Comparison of ENCODE assay signal across 8 mouse cellular contexts in the genomic region with DNA sequence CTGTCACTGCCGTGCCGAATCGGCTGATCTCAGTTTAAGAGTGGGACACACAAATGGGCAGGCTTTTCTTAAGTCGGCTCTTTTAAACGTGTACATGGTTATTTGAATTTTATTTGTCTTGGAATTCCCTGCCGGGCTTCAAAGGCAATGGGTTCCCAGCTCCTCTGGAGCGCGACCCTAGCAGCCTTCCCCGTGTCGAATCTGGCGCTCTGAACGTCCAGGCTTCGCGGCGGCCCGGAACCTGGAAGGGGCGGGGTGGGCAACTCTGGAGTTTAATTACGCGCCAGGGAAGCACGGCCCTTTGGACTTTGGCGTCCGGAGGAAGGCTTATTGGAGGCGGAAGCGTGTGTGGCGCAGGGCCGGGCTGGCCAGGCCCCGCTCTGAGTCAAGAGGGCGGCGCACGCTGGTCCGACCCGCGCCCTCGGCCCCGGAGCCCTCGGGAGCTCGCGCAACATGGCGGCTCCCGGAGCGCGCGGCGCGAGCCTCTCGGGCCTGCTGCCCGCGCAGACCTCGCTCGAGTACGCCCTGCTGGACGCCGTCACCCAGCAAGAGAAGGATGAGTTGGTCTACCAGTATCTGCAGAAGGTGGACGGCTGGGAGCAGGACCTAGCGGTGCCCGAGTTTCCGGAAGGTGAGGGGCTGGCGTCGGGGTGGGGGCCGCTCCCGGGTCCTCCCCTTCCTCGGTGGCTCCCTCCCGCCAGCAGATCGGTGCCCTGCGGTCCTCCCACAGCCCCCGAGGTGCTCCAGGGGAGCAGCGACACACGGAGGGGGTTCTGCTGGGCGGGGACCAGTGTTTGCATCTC. TPM values are rescaled to one million over a fixed set of nuclear protein-coding genes. Genes with fewer than 3 reads are reported as not detected.
DNase-seq lines count a peak whose midpoint lies in the region; ATAC-seq and TF ChIP-seq lines count a peak whose summit lies in the region.

Gene Nhlrc2, plus strand, starts transcription at position 32 of the 803 bp plus-strand sequence.

- peak; percentile 86 for ATAC-seq in forebrain, embryonic 11.5 days (replicated peaks; ENCODE audit: low FRiP score)
- peak; percentile 89 for ATAC-seq in heart, embryonic 15.5 days (replicated peaks; ENCODE audit: insufficient number of reproducible peaks, insufficient read depth, low FRiP score, low read depth)
- peak; percentile 85 for ATAC-seq in liver, embryonic 15.5 days (ENCODE audit: insufficient read depth)
- peak; percentile 86 for ATAC-seq in neural tube, embryonic 11.5 days (ENCODE audit: insufficient read depth, low FRiP score, low TSS enrichment)
- ATAC-seq in stomach, embryonic 16.5 days (ENCODE audit: insufficient read depth, low FRiP score): peak; percentile 94

- peaks cover 32% of the 10 kb centered on the region for H3K4me1 ChIP-seq in E14TG2a.4 (replicated peaks; ENCODE audit: low read depth, low read length)
- H3K4me1 ChIP-seq in forebrain, embryonic 11.5 days (replicated peaks; ENCODE audit: control insufficient read depth, insufficient read depth, low read length): no peaks in the 10 kb centered on the region; the same call in 1 of the 2 replicates
- peaks cover 16% of the 10 kb centered on the region for H3K4me1 ChIP-seq in heart, embryonic 15.5 days (replicated peaks)
- H3K4me1 ChIP-seq in liver, embryonic 15.5 days (replicated peaks): peaks cover 51% of the 10 kb centered on the region
- peaks cover 5% of the 10 kb centered on the region; the same call in 1 of the 2 replicates for H3K4me1 ChIP-seq in neural tube, embryonic 11.5 days (ENCODE audit: control insufficient read depth, insufficient read depth, low read length)
- H3K4me1 ChIP-seq in stomach, embryonic 16.5 days (ENCODE audit: control insufficient read depth, insufficient read depth, low read length): peaks cover 6% of the 10 kb centered on the region; the same call in 1 of the 2 replicates

- peak within 1 kb of the TSS; percentile 96 for H3K27ac ChIP-seq in forebrain, embryonic 11.5 days (ENCODE audit: low read depth, low read length)
- peak within 1 kb of the TSS; percentile 97 for H3K27ac ChIP-seq in heart, embryonic 15.5 days
- peak within 1 kb of the TSS; percentile 92 for H3K27ac ChIP-seq in liver, embryonic 15.5 days (replicated peaks)
- H3K27ac ChIP-seq in neural tube, embryonic 11.5 days (ENCODE audit: low read depth, low read length): peak within 1 kb of the TSS; percentile 95
- H3K27ac ChIP-seq in stomach, embryonic 16.5 days (ENCODE audit: low read length): peak within 1 kb of the TSS; percentile 95

- peak; percentile 79 for DNase-seq in c-Kit-positive CD71-positive TER-119-positive erythroid progenitor cells, embryonic 14.5 days (ENCODE audit: low spot score)
- peak; percentile 91 for DNase-seq in forebrain, embryonic 11.5 days (ENCODE audit: low spot score)
- peak; percentile 93 for DNase-seq in kidney, postnatal 14 days
- DNase-seq in neural tube, embryonic 11.5 days (ENCODE audit: low spot score): peak; percentile 85

- H3K36me3 ChIP-seq in E14TG2a.4 (ENCODE audit: insufficient read depth, low read length): peaks cover 49% of the 10 kb centered on the region
- H3K36me3 ChIP-seq in forebrain, embryonic 11.5 days (ENCODE audit: control insufficient read depth, insufficient read depth, low read length): peaks cover 10% of the 10 kb centered on the region
- peaks cover 31% of the 10 kb centered on the region for H3K36me3 ChIP-seq in heart, embryonic 15.5 days
- peaks cover 37% of the 10 kb centered on the region for H3K36me3 ChIP-seq in liver, embryonic 15.5 days (replicated peaks)
- H3K36me3 ChIP-seq in neural tube, embryonic 11.5 days (ENCODE audit: control insufficient read depth, insufficient read depth, low read length): no peaks in the 10 kb centered on the region
- H3K36me3 ChIP-seq in stomach, embryonic 16.5 days (ENCODE audit: control insufficient read depth, insufficient read depth, low read length): peaks cover 15% of the 10 kb centered on the region; the same call in 1 of the 2 replicates

- H3K27me3 ChIP-seq in E14TG2a.4 (ENCODE audit: insufficient read depth, low read length): no peaks in the 10 kb centered on the region
- H3K27me3 ChIP-seq in forebrain, embryonic 11.5 days (ENCODE audit: control insufficient read depth, insufficient read depth, low read length): no peaks in the 10 kb centered on the region
- H3K27me3 ChIP-seq in heart, embryonic 15.5 days: no peaks in the 10 kb centered on the region
- no peaks in the 10 kb centered on the region for H3K27me3 ChIP-seq in liver, embryonic 15.5 days
- H3K27me3 ChIP-seq in neural tube, embryonic 11.5 days (ENCODE audit: control insufficient read depth, insufficient read depth, low read length): no peaks in the 10 kb centered on the region
- no peaks in the 10 kb centered on the region for H3K27me3 ChIP-seq in stomach, embryonic 16.5 days (ENCODE audit: control insufficient read depth, insufficient read depth, low read length)

- H3K4me3 ChIP-seq in E14TG2a.4 (replicated peaks; ENCODE audit: low read length): peak within 1 kb of the TSS; percentile 91
- H3K4me3 ChIP-seq in forebrain, embryonic 11.5 days (ENCODE audit: low read depth, low read length): peak within 1 kb of the TSS; percentile 95
- peak within 1 kb of the TSS; percentile 77 for H3K4me3 ChIP-seq in heart, embryonic 15.5 days
- peak within 1 kb of the TSS; percentile 86 for H3K4me3 ChIP-seq in liver, embryonic 15.5 days (replicated peaks)
- peak within 1 kb of the TSS; percentile 89 for H3K4me3 ChIP-seq in neural tube, embryonic 11.5 days (ENCODE audit: low read depth, low read length)
- peak within 1 kb of the TSS; percentile 91 for H3K4me3 ChIP-seq in stomach, embryonic 16.5 days (replicated peaks; ENCODE audit: low read length)

- no peaks in the 10 kb centered on the region for H3K9me3 ChIP-seq in E14TG2a.4 (ENCODE audit: low read length)
- H3K9me3 ChIP-seq in forebrain, embryonic 11.5 days (ENCODE audit: control insufficient read depth, low read length): no peaks in the 10 kb centered on the region
- H3K9me3 ChIP-seq in heart, embryonic 15.5 days (replicated peaks): no peaks in the 10 kb centered on the region
- no peaks in the 10 kb centered on the region for H3K9me3 ChIP-seq in liver, embryonic 15.5 days (replicated peaks)
- no peaks in the 10 kb centered on the region for H3K9me3 ChIP-seq in neural tube, embryonic 11.5 days (ENCODE audit: control insufficient read depth, low read length)
- no peaks in the 10 kb centered on the region for H3K9me3 ChIP-seq in stomach, embryonic 16.5 days (replicated peaks; ENCODE audit: control insufficient read depth, low read length)

- peak within 1 kb of the TSS; percentile 97 for H3K9ac ChIP-seq in forebrain, embryonic 11.5 days (ENCODE audit: low read length)
- H3K9ac ChIP-seq in heart, embryonic 15.5 days: peak within 1 kb of the TSS; percentile 90
- peak within 1 kb of the TSS; percentile 93 for H3K9ac ChIP-seq in liver, embryonic 15.5 days
- H3K9ac ChIP-seq in neural tube, embryonic 11.5 days (ENCODE audit: low read length): peak within 1 kb of the TSS; percentile 98
- peak within 1 kb of the TSS; percentile 89 for H3K9ac ChIP-seq in stomach, embryonic 16.5 days (ENCODE audit: low read length)

- H3K4me2 ChIP-seq in forebrain, embryonic 11.5 days (ENCODE audit: low read depth, low read length, severe bottlenecking): peak within 1 kb of the TSS; percentile 81
- peak within 1 kb of the TSS; percentile 91 for H3K4me2 ChIP-seq in heart, embryonic 15.5 days
- peak within 1 kb of the TSS; percentile 88 for H3K4me2 ChIP-seq in liver, embryonic 15.5 days
- peak within 1 kb of the TSS; percentile 48 for H3K4me2 ChIP-seq in neural tube, embryonic 11.5 days (ENCODE audit: low read depth)
- H3K4me2 ChIP-seq in stomach, embryonic 16.5 days (ENCODE audit: low read depth, low read length): peak within 1 kb of the TSS; percentile 60

- no peak for TF ChIP-seq CTCF in E14TG2a.4 (conservative IDR thresholded peaks at IDR 0.05; ENCODE audit: low read length)

- under 1% methylated on average over 69 of the region's 69 CpGs for WGBS in forebrain, embryonic 11.5 days
- WGBS in heart, embryonic 15.5 days: under 1% methylated on average over 69 of the region's 69 CpGs
- whole genome bisulfite sequencing in liver, embryonic 15.5 days (ENCODE audit: insufficient replicate concordance): under 1% methylated on average over 69 of the region's 69 CpGs
- whole genome bisulfite sequencing in neural tube, embryonic 11.5 days: under 1% methylated on average over 62 of the region's 69 CpGs
- under 1% methylated on average over 69 of the region's 69 CpGs for WGBS in stomach, embryonic 16.5 days

RNA-seq across cellular contexts. Expression of gene Nhlrc2, which starts in this region (rescaled TPM):
- 16.9 and 19.0 TPM in 2 replicates for polyA plus RNA-seq in forebrain, embryonic 11.5 days (2014; fragmentation: Nextera tagmentation; extraction: Ambion mirVana)
- 14.4 and 14.9 TPM in 2 replicates for polyA plus RNA-seq in heart, embryonic 15.5 days (2015; fragmentation: Nextera tagmentation; extraction: Ambion mirVana)
- 7.3 and 7.5 TPM in 2 replicates for polyA plus RNA-seq in liver, embryonic 15.5 days (2015; fragmentation: Nextera tagmentation; extraction: Ambion mirVana)
- polyA plus RNA-seq in neural tube, embryonic 11.5 days (2014; fragmentation: Nextera tagmentation; extraction: Ambion mirVana): 12.7 and 13.9 TPM in 2 replicates
- polyA plus RNA-seq in stomach, embryonic 16.5 days (2015; fragmentation: Nextera tagmentation; extraction: Ambion mirVana): 14.5 and 17.7 TPM in 2 replicates

Comparison
In these comparisons a context has a peak if more than half of its experiments do, and no peak if none do; other contexts are left out.
1. Peak in every context shown above with its lines: DNase-seq, ATAC-seq, H3K4me3 ChIP-seq and H3K27ac ChIP-seq.